Mouse (Mus musculus) heart, embryonic 11.5 days (tissue): ENCODE measurements around the gene Gata1. TPM values are rescaled to one million over a fixed set of nuclear protein-coding genes. Genes with fewer than 3 reads are reported as not detected.
"Not testable (repeated sequence)": the region's sequence is repeated elsewhere in the genome, so short reads cannot be mapped to it uniquely, and the experiment has no call there.

Experiments
- ATAC-seq: fragments of 200-750 bp; cut with Nextera tagmentation; replicated peaks from 2 replicates; pipeline ENCODE4 v1.8.0; 2017; ENCODE audit warnings: moderate library complexity; ENCODE audit not compliant: insufficient number of reproducible peaks, low FRiP score, low TSS enrichment
- H3K27ac ChIP-seq: fragments of 300-500 bp; sonication (generic); 2 replicates; pipeline ENCODE4 v1.5.1; 2014; ENCODE audit warnings: mild to moderate bottlenecking, low read depth, low read length
- H3K27me3 ChIP-seq: fragments of 300-500 bp; sonication (generic); 2 replicates; pipeline ENCODE4 v1.6.1; 2014; ENCODE audit warnings: mild to moderate bottlenecking, low read length, mixed read lengths; ENCODE audit not compliant: control insufficient read depth, insufficient read depth
- H3K36me3 ChIP-seq: fragments of 300-500 bp; sonication (generic); 2 replicates; pipeline ENCODE4 v1.6.1; 2014; ENCODE audit warnings: mild to moderate bottlenecking, low read length, moderate library complexity, mixed read lengths; ENCODE audit not compliant: control insufficient read depth, insufficient read depth
- H3K4me1 ChIP-seq: fragments of 300-500 bp; sonication (generic); 2 replicates; pipeline ENCODE4 v1.6.1; 2014; ENCODE audit warnings: low read length; ENCODE audit not compliant: control insufficient read depth, insufficient read depth
- H3K4me2 ChIP-seq: fragments of 300-500 bp; sonication (generic); 2 replicates; pipeline ENCODE4 v1.6.1; 2014; ENCODE audit warnings: mild to moderate bottlenecking, moderate library complexity
- H3K4me3 ChIP-seq: fragments of 300-500 bp; sonication (generic); 2 replicates; pipeline ENCODE4 v1.5.1; 2014; ENCODE audit warnings: low read depth, low read length
- H3K9ac ChIP-seq: fragments of 300-500 bp; sonication (generic); 2 replicates; pipeline ENCODE4 v1.6.1; 2014; ENCODE audit warnings: mild to moderate bottlenecking, low read depth, low read length, moderate library complexity
- H3K9me3 ChIP-seq: fragments of 300-500 bp; sonication (generic); replicated peaks from 2 replicates; pipeline ENCODE4 v1.6.1; 2016; ENCODE audit warnings: low read length; ENCODE audit not compliant: control insufficient read depth
- WGBS: fragments of 180-500 bp; shearing (Covaris S2); extraction: QIAGEN DNeasy Blood & Tissue Kit; methylation state at CpG from one replicate; pipeline ENCODE4 v1.1.7; 2014; ENCODE audit not compliant: insufficient replicate concordance; 5-methylcytosine and 5-hydroxymethylcytosine counted together
- polyA plus RNA-seq: library from polyadenylated mRNA; unstranded; fragments of >200 nt; fragmentation: Nextera tagmentation; extraction: Ambion mirVana; gene quantifications from 2 replicates; pipeline ENCODE4 v1.2.1, GENCODE M21; 2014

Gata1 gene
- 13.7 and 16.6 TPM in 2 replicates for polyA plus RNA-seq

DNA sequence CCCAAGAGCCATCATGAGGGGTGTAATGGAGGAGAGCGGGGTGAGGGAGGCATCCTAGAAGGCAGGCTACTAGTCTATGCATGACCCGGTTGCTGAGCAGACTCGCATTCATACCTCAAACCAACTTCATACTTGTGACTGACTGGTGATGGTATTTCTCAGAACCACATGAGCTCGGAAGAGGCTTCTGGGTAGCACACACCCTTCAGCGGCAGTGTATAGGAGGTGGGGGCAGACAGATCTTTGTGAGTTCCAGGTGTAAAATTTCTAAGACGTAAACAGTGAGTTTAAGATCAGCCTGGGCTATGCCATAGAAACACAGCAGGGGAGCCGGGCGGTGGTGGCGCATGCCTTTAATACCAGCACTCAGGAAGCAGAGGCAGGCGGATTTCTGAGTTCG, at the start of gene Gata1:
Gata1 (minus strand) TSS at position 180 of the 400 bp plus-strand sequence.
- H3K4me3 ChIP-seq = no peak within 1 kb of the TSS
- H3K4me1 ChIP-seq = no peaks in the 10 kb centered on the region
- H3K36me3 ChIP-seq = no peaks in the 10 kb centered on the region
- no peak for ATAC-seq
- no peak within 1 kb of the TSS for H3K27ac ChIP-seq
- WGBS = 87% methylated on average over 11 of the region's 11 CpGs
- no peaks in the 10 kb centered on the region for H3K27me3 ChIP-seq
- H3K4me2 ChIP-seq = no peak within 1 kb of the TSS
- no peak within 1 kb of the TSS for H3K9ac ChIP-seq
- H3K9me3 ChIP-seq = no peaks in the 10 kb centered on the region

DNA sequence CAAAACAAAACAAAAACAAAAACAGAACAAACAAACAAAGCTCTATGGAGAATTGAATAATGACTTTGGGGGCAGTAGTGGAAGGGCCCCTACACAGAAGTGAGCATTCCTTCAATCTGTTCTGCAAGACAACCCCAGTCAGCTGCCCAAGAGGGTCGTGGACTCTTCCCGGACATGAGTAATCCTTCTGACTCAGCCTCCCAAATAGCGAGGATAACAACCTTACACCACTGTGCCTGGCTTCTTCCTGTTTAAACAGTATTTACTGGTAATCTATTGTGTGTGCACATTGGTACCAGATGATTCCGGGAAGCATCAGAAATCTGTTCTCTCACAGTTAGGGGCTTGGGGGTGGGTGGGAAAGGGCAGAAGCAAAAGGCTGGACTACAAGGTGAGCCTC, 48.9 kb upstream of the Gata1 start:
- H3K4me1 ChIP-seq = no peaks in the 10 kb centered on the region
- no peaks in the 10 kb centered on the region for H3K27me3 ChIP-seq
- H3K4me2 ChIP-seq = no peak overlapping the region
- H3K9me3 ChIP-seq = no peaks in the 10 kb centered on the region
- no peak for ATAC-seq
- no peak overlapping the region for H3K9ac ChIP-seq
- H3K27ac ChIP-seq = no peak overlapping the region
- no peak overlapping the region for H3K4me3 ChIP-seq
- 63% methylated on average over 4 of the region's 4 CpGs for WGBS
- no peaks in the 10 kb centered on the region for H3K36me3 ChIP-seq

- no peak for ATAC-seq
- Histone ChIP-seq H3K9ac (no peak overlapping the region), H3K4me1 (no peaks in the 10 kb centered on the region), H3K27me3 (no peaks in the 10 kb centered on the region), H3K9me3 (no peaks in the 10 kb centered on the region), H3K4me3 (no peak overlapping the region), H3K27ac (no peak overlapping the region), H3K4me2 (no peak overlapping the region), H3K36me3 (no peaks in the 10 kb centered on the region)
- 61% methylated on average over 2 of the region's 2 CpGs for WGBS
These were observed 46.9 kb upstream of the Gata1 start for GRCm38 (mm10) chrX:8024795-8025194.

DNA sequence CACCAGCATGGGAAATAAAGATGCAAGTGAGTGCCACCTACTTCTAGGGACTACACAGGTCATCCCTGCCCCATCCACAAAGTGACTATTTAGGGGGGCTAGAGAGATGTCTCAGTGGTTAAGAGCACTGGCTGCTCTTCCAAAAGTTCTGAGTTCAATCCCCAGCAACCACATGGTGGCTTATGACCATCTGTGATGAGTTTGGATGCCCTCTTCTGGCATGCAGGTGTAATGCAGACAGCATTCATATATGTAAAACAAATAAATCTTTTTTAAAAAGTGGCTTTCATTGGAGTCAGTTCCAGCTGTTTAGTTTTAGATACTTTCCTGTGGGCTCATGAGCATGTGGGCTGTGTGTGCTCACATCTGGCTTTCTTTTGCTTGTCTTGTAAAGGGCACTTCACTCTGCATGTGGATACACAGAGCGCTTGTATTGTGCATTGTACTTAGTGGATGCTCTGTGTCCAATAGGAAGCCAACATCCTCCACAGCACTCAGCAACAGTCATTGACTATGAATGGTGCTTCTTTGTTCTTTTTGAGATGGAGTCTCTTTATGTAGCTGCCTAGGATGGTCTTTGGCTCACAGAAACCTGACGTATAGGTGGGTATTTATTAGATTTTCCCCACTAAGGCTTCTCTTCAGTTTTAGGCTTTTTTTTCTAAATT, 42.4 kb upstream of the Gata1 start:
- ATAC-seq = no peak
- H3K9ac ChIP-seq = no peak overlapping the region
- H3K4me1 ChIP-seq = no peaks in the 10 kb centered on the region
- no peaks in the 10 kb centered on the region for H3K36me3 ChIP-seq
- H3K4me3 ChIP-seq = no peak overlapping the region
- no peak overlapping the region for H3K27ac ChIP-seq
- no peak overlapping the region for H3K4me2 ChIP-seq
- no peaks in the 10 kb centered on the region for H3K27me3 ChIP-seq
- WGBS = 84% methylated on average over 2 of the region's 2 CpGs
- no peaks in the 10 kb centered on the region for H3K9me3 ChIP-seq

DNA sequence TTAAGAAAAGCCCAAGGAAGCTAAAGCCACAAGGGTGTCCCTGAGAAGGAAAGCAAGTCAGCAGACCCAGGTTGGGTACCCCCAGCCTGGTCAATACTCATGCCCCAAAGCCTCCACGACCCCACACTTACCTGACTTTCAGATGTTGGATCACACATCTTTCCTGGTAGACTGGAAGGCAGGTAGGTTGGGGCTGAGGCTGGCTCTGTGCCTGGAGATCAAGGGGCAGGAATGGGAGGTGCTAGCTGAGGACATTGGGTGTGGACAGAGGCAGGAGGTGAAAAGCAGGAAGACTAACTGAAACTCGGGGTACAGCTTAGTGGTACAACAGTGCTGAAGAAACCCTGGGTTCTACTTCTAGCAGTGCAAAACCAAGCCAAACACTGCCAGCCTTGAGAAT, 40.4 kb upstream of the Gata1 start, which contains the start of gene Glod5:
Glod5 (minus strand) TSS at position 207 of the 400 bp plus-strand sequence.
- H3K36me3 ChIP-seq = no peaks in the 10 kb centered on the region
- H3K9me3 ChIP-seq = no peaks in the 10 kb centered on the region
- no peak for ATAC-seq
- no peaks in the 10 kb centered on the region for H3K4me1 ChIP-seq
- WGBS = 50% methylated on average over 2 of the region's 2 CpGs
- no peak within 1 kb of the TSS for H3K4me2 ChIP-seq
- no peak within 1 kb of the TSS for H3K9ac ChIP-seq
- no peak within 1 kb of the TSS for H3K27ac ChIP-seq
- no peaks in the 10 kb centered on the region for H3K27me3 ChIP-seq
- no peak within 1 kb of the TSS for H3K4me3 ChIP-seq

GRCm38 (mm10) chrX:8017142-8017541, 39.3 kb upstream of the Gata1 start:
- H3K4me1 ChIP-seq = no peaks in the 10 kb centered on the region
- H3K4me3 ChIP-seq = no peak overlapping the region
- H3K9ac ChIP-seq = no peak overlapping the region
- WGBS = 10% methylated on average over 5 of the region's 5 CpGs
- H3K27ac ChIP-seq = no peak overlapping the region
- no peak overlapping the region for H3K4me2 ChIP-seq
- no peaks in the 10 kb centered on the region for H3K27me3 ChIP-seq
- H3K9me3 ChIP-seq = no peaks in the 10 kb centered on the region
- no peak for ATAC-seq
- no peaks in the 10 kb centered on the region for H3K36me3 ChIP-seq

- not testable (repeated sequence) for H3K9me3 ChIP-seq, H3K27me3 ChIP-seq, ATAC-seq, H3K27ac ChIP-seq, H3K36me3 ChIP-seq, H3K4me3 ChIP-seq, H3K9ac ChIP-seq, H3K4me2 ChIP-seq, H3K4me1 ChIP-seq
- 17% methylated on average over 7 of the region's 7 CpGs for WGBS
These were observed 37.8 kb upstream of the Gata1 start for GRCm38 (mm10) chrX:8015675-8016074.

GRCm38 (mm10) chrX:8013569-8014314, 35.9 kb upstream of the Gata1 start:
- Histone ChIP-seq H3K9me3 (no peaks in the 10 kb centered on the region), H3K4me3 (no peak overlapping the region), H3K4me2 (no peak overlapping the region), H3K27ac (no peak overlapping the region), H3K36me3 (no peaks in the 10 kb centered on the region), H3K4me1 (no peaks in the 10 kb centered on the region), H3K9ac (no peak overlapping the region), H3K27me3 (no peaks in the 10 kb centered on the region)
- 41% methylated on average over 7 of the region's 8 CpGs for WGBS
- ATAC-seq = no peak
